Mouse (Mus musculus) monocyte, adult 5-6 weeks (primary cell): ENCODE data around the gene Cdc34. TPM values are rescaled to one million over a fixed set of nuclear protein-coding genes. Genes with fewer than 3 reads are reported as not detected.

ENCODE experiments used
- ATAC-seq: fragments of 153-309, 156-312 bp; replicated peaks from 2 replicates; pipeline ENCODE4 v1.8.0; 2017; ENCODE audit warnings: mild to moderate bottlenecking; ENCODE audit not compliant: low TSS enrichment, insufficient number of reproducible peaks, severe bottlenecking, poor library complexity, low FRiP score
- total RNA-seq: library from RNA; stranded (forward); fragments of 200-1000, 200-491, 200-594 nt; gene quantifications from 3 replicates; pipeline ENCODE4 v1.2.3, GENCODE M21; 2017

Cdc34 gene
- total RNA-seq, 1 experiment from 2014 or later: 76.0 TPM

- no peak for ATAC-seq
These were observed 27.3 kb downstream of the Cdc34 start for GRCm38 (mm10) chr10:79709307-79709706.

GRCm38 (mm10) chr10:79712029-79712428, 30.0 kb downstream of the Cdc34 start:
- ATAC-seq: no peak

- ATAC-seq: no peak
These were observed 30.6 kb downstream of the Cdc34 start for GRCm38 (mm10) chr10:79712499-79713126.

- no peak for ATAC-seq
These were observed 31.2 kb downstream of the Cdc34 start for GRCm38 (mm10) chr10:79713163-79713562.

GRCm38 (mm10) chr10:79714996-79715395, 33.0 kb downstream of the Cdc34 start:
- no peak for ATAC-seq

GRCm38 (mm10) chr10:79716254-79716987, 34.4 kb downstream of the Cdc34 start, which contains the start of gene Hcn2:
TSS of gene Hcn2 (plus strand) at chr10:79716634.
- no peak for ATAC-seq

GRCm38 (mm10) chr10:79716988-79717355, 35.0 kb downstream of the Cdc34 start:
- ATAC-seq: no peak

GRCm38 (mm10) chr10:79717640-79718357, 35.8 kb downstream of the Cdc34 start:
- ATAC-seq: no peak

GRCm38 (mm10) chr10:79721089-79721488, 39.1 kb downstream of the Cdc34 start:
- ATAC-seq: no peak

- no peak for ATAC-seq
These were observed 41.1 kb downstream of the Cdc34 start for GRCm38 (mm10) chr10:79723047-79723446.

GRCm38 (mm10) chr10:79723692-79724091, 41.7 kb downstream of the Cdc34 start:
- ATAC-seq: no peak

- peak; percentile 37; the same call in 1 of the 2 replicates for ATAC-seq
These were observed 44.1 kb downstream of the Cdc34 start for GRCm38 (mm10) chr10:79726090-79726489.

- no peak for ATAC-seq
These were observed 46.6 kb downstream of the Cdc34 start for GRCm38 (mm10) chr10:79728323-79729249.

- no peak for ATAC-seq
These were observed 47.5 kb downstream of the Cdc34 start for GRCm38 (mm10) chr10:79729357-79729965.

GRCm38 (mm10) chr10:79732500-79732899, 50.5 kb downstream of the Cdc34 start:
- no peak for ATAC-seq

- ATAC-seq: no peak
These were observed 51.9 kb downstream of the Cdc34 start for GRCm38 (mm10) chr10:79733847-79734246.

GRCm38 (mm10) chr10:79735361-79735760, 53.4 kb downstream of the Cdc34 start:
- ATAC-seq: no peak

- ATAC-seq: no peak
These were observed 54.7 kb downstream of the Cdc34 start for GRCm38 (mm10) chr10:79736706-79737105.
